Mouse (Mus musculus) myocyte (in vitro differentiated cells): ENCODE results near the gene Xrcc1. TPM values are rescaled to one million over a fixed set of nuclear protein-coding genes. Genes with fewer than 3 reads are reported as not detected.

ENCODE experiments used
- H3K27me3 ChIP-seq: one replicate; pipeline ENCODE4 v1.6.1; 2011; ENCODE audit not compliant: control insufficient read depth, insufficient read depth, insufficient read length
- H3K36me3 ChIP-seq: one replicate; pipeline ENCODE4 v1.6.1; 2011; ENCODE audit not compliant: control insufficient read depth, insufficient read depth
- H3K4me2 ChIP-seq: one replicate; pipeline ENCODE4 v1.6.1; 2011; ENCODE audit warnings: low read depth, control low read depth
- H3K4me3 ChIP-seq: one replicate; pipeline ENCODE4 v1.5.1; 2011; ENCODE audit warnings: mild to moderate bottlenecking, control low read depth, moderate library complexity
- H3K79me2 ChIP-seq: one replicate; pipeline ENCODE4 v1.6.1; 2011; ENCODE audit not compliant: control insufficient read depth, insufficient read depth
- H3ac ChIP-seq: one replicate; pipeline ENCODE4 v1.6.1; 2011; ENCODE audit not compliant: control insufficient read depth, insufficient read length
- CEBPB ChIP-seq: IDR thresholded peaks from 2 replicates; pipeline ENCODE4 v1.6.1; 2011; ENCODE audit warnings: mild to moderate bottlenecking, moderate library complexity; ENCODE audit not compliant: poor library complexity, insufficient read depth, severe bottlenecking
- E2F4 ChIP-seq: IDR thresholded peaks from one replicate; pipeline ENCODE4 v1.6.1; 2011; ENCODE audit warnings: mild to moderate bottlenecking, control low read depth, moderate library complexity; ENCODE audit not compliant: insufficient read depth
- MAX ChIP-seq: IDR thresholded peaks from one replicate; pipeline ENCODE4 v1.6.1; 2011; ENCODE audit warnings: low read depth, mild to moderate bottlenecking, control low read depth
- MYOD1 ChIP-seq, 3 experiments: IDR thresholded peaks; one replicate each; pipeline ENCODE4 v1.6.1; 2011; ENCODE audit warnings: control low read depth in 2 of 3, low read depth in 2 of 3, mild to moderate bottlenecking in 2 of 3, moderate library complexity in 1 of 3; ENCODE audit not compliant: insufficient read length in 2 of 3, control insufficient read depth in 1 of 3
- MYOG ChIP-seq, 3 experiments: IDR thresholded peaks; one replicate each; pipeline ENCODE4 v1.6.1; 2011; ENCODE audit warnings: control low read depth in 2 of 3, low read depth in 2 of 3, mild to moderate bottlenecking in 2 of 3; ENCODE audit not compliant: insufficient read length in 2 of 3, control insufficient read depth in 1 of 3, insufficient read depth in 1 of 3
- POLR2A ChIP-seq: IDR thresholded peaks from one replicate; pipeline ENCODE4 v1.6.1; 2011; ENCODE audit warnings: low read depth, mild to moderate bottlenecking, control low read depth, moderate library complexity; ENCODE audit not compliant: insufficient read length
- POLR2AphosphoS2 ChIP-seq: IDR thresholded peaks from one replicate; pipeline ENCODE4 v1.6.1; 2011; ENCODE audit warnings: low read depth, control low read depth; ENCODE audit not compliant: insufficient read length
- REST ChIP-seq: IDR thresholded peaks from one replicate; pipeline ENCODE4 v1.6.1; 2011; ENCODE audit warnings: mild to moderate bottlenecking, control low read depth, moderate library complexity; ENCODE audit not compliant: insufficient read depth, insufficient read length
- SRF ChIP-seq: IDR thresholded peaks from one replicate; pipeline ENCODE4 v1.6.1; 2011; ENCODE audit warnings: low read depth; ENCODE audit not compliant: control insufficient read depth, insufficient read length
- TCF12 ChIP-seq: IDR thresholded peaks from one replicate; pipeline ENCODE4 v1.6.1; 2011; ENCODE audit warnings: mild to moderate bottlenecking, control low read depth; ENCODE audit not compliant: poor library complexity, insufficient read depth, severe bottlenecking
- TCF3 ChIP-seq: IDR thresholded peaks from one replicate; pipeline ENCODE4 v1.6.1; 2011; ENCODE audit warnings: low read depth, control low read depth; ENCODE audit not compliant: insufficient read length
- USF1 ChIP-seq: IDR thresholded peaks from one replicate; pipeline ENCODE4 v1.6.1; 2011; ENCODE audit warnings: low read depth, mild to moderate bottlenecking, control low read depth, moderate library complexity
- polyA plus RNA-seq: library from polyadenylated mRNA; unstranded; fragments of >200 nt; fragmentation: generic; extraction: Trizol; gene quantifications from one replicate; pipeline ENCODE4 v1.2.1, GENCODE M21; 2012; ENCODE audit warnings: missing spikeins

Xrcc1 gene
- polyA plus RNA-seq, 1 experiment: 32.7 TPM

DNA sequence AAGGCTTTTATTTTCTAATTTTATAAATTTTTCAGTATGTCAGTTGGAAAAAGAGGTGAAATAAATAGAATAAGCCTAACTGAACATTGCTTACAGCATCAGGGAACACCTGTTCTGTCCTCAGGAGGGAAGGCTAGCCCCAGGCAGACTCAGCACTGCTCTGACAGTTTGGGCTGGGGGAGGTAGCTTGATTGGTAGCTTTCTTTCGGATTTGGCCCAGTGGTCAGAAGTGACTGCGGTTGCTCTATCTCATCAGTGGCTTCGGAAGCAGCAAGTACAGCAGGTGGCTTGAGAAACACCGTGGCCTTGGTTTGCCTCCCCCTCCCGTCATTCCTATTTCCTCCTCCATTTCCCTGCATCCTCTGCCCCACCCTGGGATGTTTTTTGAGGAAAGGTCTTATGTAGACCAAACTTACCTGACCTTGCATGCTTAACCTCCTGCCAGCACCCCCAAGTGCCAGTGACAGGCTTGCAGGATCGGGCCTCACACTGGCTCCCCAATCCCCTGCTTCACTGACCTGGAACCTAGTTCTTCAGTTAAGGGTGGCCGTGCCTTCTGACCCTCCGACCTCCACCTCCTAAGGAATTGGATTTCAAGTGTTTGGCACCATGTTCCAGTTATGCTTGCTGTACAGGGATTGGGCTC is 17.2 kb downstream of the Xrcc1 start:
- H3K27me3 ChIP-seq: no peaks in the 10 kb centered on the region
- H3K36me3 ChIP-seq: peaks cover 4% of the 10 kb centered on the region
- TF ChIP-seq POLR2AphosphoS2 (no peak), MYOD1 (IDR thresholded peaks at IDR 0.05; ENCODE audit: control insufficient read depth in 1 of 3, insufficient read length in 2 of 3, low read depth in 2 of 3) (no peak), CEBPB (no peak), TCF12 (no peak), TCF3 (no peak), SRF (no peak), MYOG (IDR thresholded peaks at IDR 0.05; ENCODE audit: control insufficient read depth in 1 of 3, insufficient read depth in 1 of 3, insufficient read length in 2 of 3, low read depth in 2 of 3) (no peak), USF1 (no peak), MAX (no peak), E2F4 (no peak), REST (no peak), POLR2A (no peak)
- no peak overlapping the region for H3ac ChIP-seq
- H3K4me2 ChIP-seq: no peak overlapping the region
- no peak overlapping the region for H3K4me3 ChIP-seq
- H3K79me2 ChIP-seq: no peaks in the 10 kb centered on the region

DNA sequence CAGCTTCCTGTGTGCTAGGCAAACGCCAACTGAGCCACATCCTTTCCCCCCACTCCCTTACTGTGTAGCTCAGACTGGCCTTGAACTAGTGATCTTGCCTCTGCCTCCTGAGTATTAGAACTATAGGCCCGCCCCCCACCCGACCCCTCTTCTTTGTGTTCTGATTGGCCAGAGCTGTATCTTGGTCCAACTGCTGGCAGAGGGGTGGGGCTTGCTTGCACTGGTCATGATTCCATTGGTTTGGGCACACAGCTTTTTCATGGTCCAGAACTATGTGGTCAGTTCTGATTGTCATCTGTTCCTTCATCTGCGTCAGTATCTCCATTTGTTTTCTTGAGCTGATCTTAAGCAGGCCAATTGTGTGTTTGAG is 17.7 kb downstream of the Xrcc1 start:
- TF ChIP-seq TCF12 (no peak), REST (no peak), POLR2A (no peak), MYOG (IDR thresholded peaks at IDR 0.05; ENCODE audit: control insufficient read depth in 1 of 3, insufficient read depth in 1 of 3, insufficient read length in 2 of 3, low read depth in 2 of 3) (no peak), TCF3 (no peak), POLR2AphosphoS2 (no peak), CEBPB (no peak), MAX (no peak)

DNA sequence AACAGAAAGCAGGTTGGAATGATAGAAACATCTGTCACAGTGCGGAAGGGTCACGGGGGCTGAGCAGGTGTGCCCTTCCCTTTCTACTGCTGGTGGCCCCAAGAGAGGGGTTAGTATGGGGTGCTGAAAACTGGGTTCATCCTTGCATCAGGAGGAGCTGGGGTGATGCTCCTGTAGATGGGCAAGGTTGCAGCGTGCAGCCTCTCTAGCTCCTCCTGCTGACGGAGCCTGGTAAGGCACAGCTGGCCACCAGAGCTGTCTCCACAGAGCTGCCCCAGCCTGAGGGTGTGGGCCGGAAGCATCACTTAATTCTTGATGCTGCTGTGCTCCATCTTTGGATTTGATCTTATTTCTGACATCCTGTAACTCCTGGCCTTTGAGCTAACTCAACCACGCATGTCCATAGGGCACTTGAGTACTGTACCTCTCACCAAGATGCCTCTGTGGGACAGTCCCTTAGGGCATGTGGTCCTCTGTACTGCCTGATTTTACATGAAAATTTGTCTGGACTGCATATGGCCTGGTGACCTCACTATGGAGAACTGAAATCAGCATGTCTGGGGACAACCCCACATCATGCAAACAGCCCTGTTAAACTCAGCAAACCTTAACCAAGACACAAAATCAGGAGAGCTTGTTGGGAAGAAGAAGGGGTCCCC is 18.6 kb downstream of the Xrcc1 start:
- TF ChIP-seq MYOD1 (IDR thresholded peaks at IDR 0.05; ENCODE audit: control insufficient read depth in 1 of 3, insufficient read length in 2 of 3, low read depth in 2 of 3) (no peak), MYOG (IDR thresholded peaks at IDR 0.05; ENCODE audit: control insufficient read depth in 1 of 3, insufficient read depth in 1 of 3, insufficient read length in 2 of 3, low read depth in 2 of 3) (no peak), SRF (no peak), TCF12 (no peak), REST (no peak), MAX (no peak), POLR2AphosphoS2 (no peak), CEBPB (no peak), USF1 (no peak), POLR2A (no peak), E2F4 (no peak), TCF3 (no peak)
- peaks cover 4% of the 10 kb centered on the region for H3K36me3 ChIP-seq

More for the DNA sequence above, 17.7 kb downstream of the Xrcc1 start:
- Histone ChIP-seq H3ac (no peak overlapping the region), H3K36me3 (peaks cover 4% of the 10 kb centered on the region), H3K79me2 (no peaks in the 10 kb centered on the region), H3K4me2 (no peak overlapping the region), H3K4me3 (no peak overlapping the region), H3K27me3 (no peaks in the 10 kb centered on the region)

DNA sequence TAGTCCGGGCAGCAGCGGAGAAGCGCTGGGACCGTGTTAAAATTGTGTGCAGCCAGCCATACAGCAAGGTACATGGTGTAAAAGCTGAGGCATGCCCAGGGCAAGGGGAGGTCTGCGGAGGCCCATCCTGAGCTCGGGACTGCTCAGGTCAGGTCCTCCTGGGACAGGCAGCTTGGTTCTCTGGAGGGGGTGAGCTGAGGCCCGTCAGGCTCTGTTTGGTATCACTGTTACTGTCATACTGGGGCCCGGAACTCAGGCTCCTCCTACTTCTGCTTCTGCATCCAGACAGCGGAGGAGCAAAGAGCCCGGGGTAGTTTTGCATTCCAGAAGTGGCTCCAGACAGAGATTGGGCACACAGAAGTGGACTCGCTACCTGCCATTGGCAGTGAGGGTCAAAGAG is 19.5 kb downstream of the Xrcc1 start:
- Histone ChIP-seq H3K4me2 (no peak overlapping the region), H3K79me2 (no peaks in the 10 kb centered on the region), H3K36me3 (peaks cover 4% of the 10 kb centered on the region), H3ac (no peak overlapping the region), H3K27me3 (no peaks in the 10 kb centered on the region), H3K4me3 (no peak overlapping the region)
- TF ChIP-seq TCF3: no peak
- no peak for TF ChIP-seq E2F4
- no peak for TF ChIP-seq USF1
- TF ChIP-seq POLR2A: no peak
- no peak for TF ChIP-seq MYOG (IDR thresholded peaks at IDR 0.05; ENCODE audit: control insufficient read depth in 1 of 3, insufficient read depth in 1 of 3, insufficient read length in 2 of 3, low read depth in 2 of 3)
- TF ChIP-seq TCF12: no peak
- TF ChIP-seq REST: no peak
- no peak for TF ChIP-seq POLR2AphosphoS2
- TF ChIP-seq MYOD1 (IDR thresholded peaks at IDR 0.05; ENCODE audit: control insufficient read depth in 1 of 3, insufficient read length in 2 of 3, low read depth in 2 of 3): no peak
- no peak for TF ChIP-seq CEBPB
- TF ChIP-seq SRF: no peak
- TF ChIP-seq MAX: no peak

More for the DNA sequence above, 18.6 kb downstream of the Xrcc1 start:
- Histone ChIP-seq H3K4me2 (no peak overlapping the region), H3K4me3 (no peak overlapping the region), H3K27me3 (no peaks in the 10 kb centered on the region), H3K79me2 (no peaks in the 10 kb centered on the region), H3ac (no peak overlapping the region)

DNA sequence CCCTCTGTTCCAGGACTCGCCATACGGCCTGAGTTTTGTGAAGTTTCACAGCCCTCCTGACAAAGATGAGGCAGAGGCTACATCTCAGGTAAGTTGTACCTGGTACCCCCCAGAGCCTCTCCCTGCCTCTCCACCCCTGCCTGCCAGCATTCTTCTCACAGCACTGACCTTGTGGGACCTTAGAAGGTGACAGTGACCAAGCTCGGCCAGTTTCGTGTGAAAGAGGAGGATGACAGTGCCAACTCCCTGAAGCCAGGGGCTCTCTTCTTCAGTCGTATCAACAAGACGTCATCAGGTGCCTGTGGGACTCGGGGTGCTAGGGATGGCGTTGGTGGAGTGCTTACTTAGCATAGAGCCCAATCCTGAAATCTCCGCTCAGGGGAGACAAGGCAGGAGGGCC is 20.1 kb downstream of the Xrcc1 start:
- TF ChIP-seq TCF12 (no peak), TCF3 (no peak), MAX (no peak), CEBPB (no peak), E2F4 (no peak)
- H3K4me2 ChIP-seq: no peak overlapping the region
- no peak overlapping the region for H3K4me3 ChIP-seq
- H3K79me2 ChIP-seq: no peaks in the 10 kb centered on the region
- H3ac ChIP-seq: no peak overlapping the region
- no peaks in the 10 kb centered on the region for H3K27me3 ChIP-seq
- peaks cover 4% of the 10 kb centered on the region for H3K36me3 ChIP-seq
